Mouse (Mus musculus) kidney, adult 2 months (tissue): ENCODE results near the gene 1700016H13Rik.

ENCODE experiments used
- CTCF ChIP-seq: fragments of 200-500 bp; conservative IDR thresholded peaks from 2 replicates; pipeline ENCODE4 v1.5.1; 2011; ENCODE audit warnings: low read depth, mild to moderate bottlenecking, control low read depth, low read length, moderate library complexity, mixed read lengths; ENCODE audit not compliant: insufficient read depth, insufficient read length
- POLR2A ChIP-seq: fragments of 200-500 bp; IDR thresholded peaks from one replicate; pipeline ENCODE4 v1.6.1; 2011; ENCODE audit warnings: low read depth, low read length, control low read depth

- TF ChIP-seq POLR2A = no peak
- no peak for TF ChIP-seq CTCF
These were observed 1.0 kb downstream of the 1700016H13Rik start for GRCm38 (mm10) chr5:103654780-103655179.
